Mouse (Mus musculus): ENCODE measurements around the gene Nat8l. TPM values are rescaled to one million over a fixed set of nuclear protein-coding genes. Genes with fewer than 3 reads are reported as not detected.
"Not testable (repeated sequence)": the region's sequence is repeated elsewhere in the genome, so short reads cannot be mapped to it uniquely, and the experiment has no call there.

Nat8l gene
- 0.47 and 0.70 TPM in 2 replicates for polyA plus RNA-seq (2015; fragmentation: Nextera tagmentation; extraction: Ambion mirVana)

- Histone ChIP-seq H3K4me2 (peak within 1 kb of the TSS; percentile 95), H3K4me1 (replicated peaks) (peaks cover 25% of the 10 kb centered on the region), H3K27me3 (peaks cover 67% of the 10 kb centered on the region), H3K4me3 (peak within 1 kb of the TSS; percentile 70), H3K27ac (peak within 1 kb of the TSS; percentile 49), H3K36me3 (no peaks in the 10 kb centered on the region), H3K9me3 (replicated peaks) (no peaks in the 10 kb centered on the region), H3K9ac (peak within 1 kb of the TSS; percentile 70)
- ATAC-seq (replicated peaks; ENCODE audit: insufficient number of reproducible peaks, insufficient read depth, low FRiP score, low read depth) = peak; percentile 73
- WGBS = under 1% methylated on average over 89 of the region's 90 CpGs
These were observed at the start of gene Nat8l for GRCm38 (mm10) chr5:33995843-33996693. Nat8l (plus strand) TSS chr5:33995984.

GRCm38 (mm10) chr5:33947035-33947434 lies 48.7 kb upstream of the Nat8l start:
- H3K4me1 ChIP-seq (replicated peaks); H3K9ac ChIP-seq; H3K4me3 ChIP-seq; ATAC-seq (replicated peaks; ENCODE audit: insufficient number of reproducible peaks, insufficient read depth, low FRiP score, low read depth); H3K27ac ChIP-seq; H3K4me2 ChIP-seq; H3K27me3 ChIP-seq; H3K9me3 ChIP-seq (replicated peaks); H3K36me3 ChIP-seq: not testable (repeated sequence)
- 81% methylated on average over 16 of the region's 16 CpGs for WGBS

- no peak overlapping the region for H3K4me2 ChIP-seq
- no peak for ATAC-seq (replicated peaks; ENCODE audit: insufficient number of reproducible peaks, insufficient read depth, low FRiP score, low read depth)
- no peak overlapping the region for H3K27ac ChIP-seq
- no peak overlapping the region for H3K9ac ChIP-seq
- 88% methylated on average over 4 of the region's 4 CpGs for WGBS
- H3K36me3 ChIP-seq = no peaks in the 10 kb centered on the region
- peaks cover 6% of the 10 kb centered on the region; the same call in 1 of the 2 replicates for H3K9me3 ChIP-seq (replicated peaks)
- no peaks in the 10 kb centered on the region for H3K27me3 ChIP-seq
- H3K4me3 ChIP-seq = no peak overlapping the region
- H3K4me1 ChIP-seq (replicated peaks) = no peaks in the 10 kb centered on the region
These were observed 47.5 kb upstream of the Nat8l start for GRCm38 (mm10) chr5:33948314-33948713.

- peak overlapping the region; percentile 37; the same call in 1 of the 2 replicates for H3K4me2 ChIP-seq
- peak overlapping the region; percentile 21; the same call in 1 of the 2 replicates for H3K4me3 ChIP-seq
- H3K9ac ChIP-seq = no peak overlapping the region
These were observed 42.2 kb upstream of the Nat8l start for GRCm38 (mm10) chr5:33953471-33954185.

GRCm38 (mm10) chr5:33954354-33954753 lies 41.4 kb upstream of the Nat8l start:
- H3K9me3 ChIP-seq (replicated peaks) = no peaks in the 10 kb centered on the region
- no peaks in the 10 kb centered on the region for H3K4me1 ChIP-seq (replicated peaks)
- H3K27me3 ChIP-seq = no peaks in the 10 kb centered on the region
- peak overlapping the region; percentile 37 for H3K4me2 ChIP-seq
- peak overlapping the region; percentile 21 for H3K4me3 ChIP-seq
- no peak overlapping the region for H3K27ac ChIP-seq
- ATAC-seq (replicated peaks; ENCODE audit: insufficient number of reproducible peaks, insufficient read depth, low FRiP score, low read depth) = no peak
- no peak overlapping the region for H3K9ac ChIP-seq
- 29% methylated on average over 10 of the region's 10 CpGs for WGBS
- H3K36me3 ChIP-seq = no peaks in the 10 kb centered on the region

More at GRCm38 (mm10) chr5:33953471-33954185, 42.2 kb upstream of the Nat8l start:
- no peak for ATAC-seq (replicated peaks; ENCODE audit: insufficient number of reproducible peaks, insufficient read depth, low FRiP score, low read depth)
- Histone ChIP-seq H3K4me1 (replicated peaks) (no peaks in the 10 kb centered on the region), H3K27me3 (no peaks in the 10 kb centered on the region), H3K36me3 (no peaks in the 10 kb centered on the region), H3K9me3 (replicated peaks) (no peaks in the 10 kb centered on the region), H3K27ac (no peak overlapping the region)
- WGBS = 82% methylated on average over 17 of the region's 17 CpGs

- Histone ChIP-seq H3K36me3 (no peaks in the 10 kb centered on the region), H3K4me3 (no peak overlapping the region), H3K9ac (no peak overlapping the region), H3K27ac (no peak overlapping the region), H3K4me2 (no peak overlapping the region), H3K27me3 (no peaks in the 10 kb centered on the region), H3K9me3 (replicated peaks) (no peaks in the 10 kb centered on the region), H3K4me1 (replicated peaks) (no peaks in the 10 kb centered on the region)
- WGBS = 76% methylated on average over 4 of the region's 4 CpGs
- ATAC-seq (replicated peaks; ENCODE audit: insufficient number of reproducible peaks, insufficient read depth, low FRiP score, low read depth) = no peak
These were observed 39.9 kb upstream of the Nat8l start for GRCm38 (mm10) chr5:33955868-33956267.

- peak; percentile 73 for ATAC-seq (replicated peaks; ENCODE audit: insufficient number of reproducible peaks, insufficient read depth, low FRiP score, low read depth)
- WGBS = 52% methylated on average over 4 of the region's 4 CpGs
These were observed 36.4 kb upstream of the Nat8l start for GRCm38 (mm10) chr5:33959382-33959781.

GRCm38 (mm10) chr5:33974736-33975135 lies 21.0 kb upstream of the Nat8l start:
- H3K9ac ChIP-seq = no peak overlapping the region
- H3K27me3 ChIP-seq = no peaks in the 10 kb centered on the region
- no peak overlapping the region for H3K4me3 ChIP-seq
- no peak overlapping the region for H3K27ac ChIP-seq
- H3K4me1 ChIP-seq (replicated peaks) = no peaks in the 10 kb centered on the region
- no peak for ATAC-seq (replicated peaks; ENCODE audit: insufficient number of reproducible peaks, insufficient read depth, low FRiP score, low read depth)
- no peaks in the 10 kb centered on the region for H3K36me3 ChIP-seq
- no peaks in the 10 kb centered on the region for H3K9me3 ChIP-seq (replicated peaks)
- H3K4me2 ChIP-seq = no peak overlapping the region
- WGBS = 57% methylated on average over 2 of the region's 2 CpGs

More at GRCm38 (mm10) chr5:33959382-33959781, 36.4 kb upstream of the Nat8l start:
- H3K36me3 ChIP-seq = no peaks in the 10 kb centered on the region
- H3K27me3 ChIP-seq = no peaks in the 10 kb centered on the region
- H3K9me3 ChIP-seq (replicated peaks) = no peaks in the 10 kb centered on the region
- H3K4me3 ChIP-seq = no peak overlapping the region
- H3K9ac ChIP-seq = no peak overlapping the region
- H3K27ac ChIP-seq = peak overlapping the region; percentile 57
- H3K4me1 ChIP-seq (replicated peaks) = no peaks in the 10 kb centered on the region
- no peak overlapping the region for H3K4me2 ChIP-seq

- Histone ChIP-seq H3K36me3 (no peaks in the 10 kb centered on the region), H3K4me2 (no peak overlapping the region), H3K4me1 (replicated peaks) (no peaks in the 10 kb centered on the region), H3K9me3 (replicated peaks) (no peaks in the 10 kb centered on the region), H3K27ac (no peak overlapping the region), H3K9ac (no peak overlapping the region), H3K4me3 (no peak overlapping the region), H3K27me3 (no peaks in the 10 kb centered on the region)
- 33% methylated on average over 3 of the region's 3 CpGs for WGBS
- ATAC-seq (replicated peaks; ENCODE audit: insufficient number of reproducible peaks, insufficient read depth, low FRiP score, low read depth) = no peak
These were observed 19.5 kb upstream of the Nat8l start for GRCm38 (mm10) chr5:33976267-33976666.

GRCm38 (mm10) chr5:33982731-33983259 lies 13.0 kb upstream of the Nat8l start:
- H3K9me3 ChIP-seq (replicated peaks) = no peaks in the 10 kb centered on the region
- H3K4me3 ChIP-seq = peak overlapping the region; percentile 71
- peak; percentile 8; the same call in 1 of the 2 replicates for ATAC-seq (replicated peaks; ENCODE audit: insufficient number of reproducible peaks, insufficient read depth, low FRiP score, low read depth)
- H3K9ac ChIP-seq = peak overlapping the region; percentile 60
- peaks cover 13% of the 10 kb centered on the region for H3K4me1 ChIP-seq (replicated peaks)
- peak overlapping the region; percentile 98 for H3K4me2 ChIP-seq
- H3K27me3 ChIP-seq = peaks cover 10% of the 10 kb centered on the region; the same call in 1 of the 2 replicates
- peak overlapping the region; percentile 55 for H3K27ac ChIP-seq
- WGBS = 5% methylated on average over 26 of the region's 26 CpGs
- no peaks in the 10 kb centered on the region for H3K36me3 ChIP-seq

Measured in heart, embryonic 15.5 days (tissue).